Mouse (Mus musculus) ES-E14 (cell line): Measurements from ENCODE around the gene Cers6.

Source experiments
- CHD2 ChIP-seq: IDR thresholded peaks from 2 replicates; pipeline ENCODE4 v1.6.1; 2014; ENCODE audit warnings: mild to moderate bottlenecking, low read depth, low read length, inconsistent platforms
- MAFK ChIP-seq: IDR thresholded peaks from 2 replicates; pipeline ENCODE4 v1.6.1; 2014; ENCODE audit warnings: mild to moderate bottlenecking, low read depth, low read length, inconsistent platforms; ENCODE audit not compliant: insufficient read depth
- ZC3H11A ChIP-seq: IDR thresholded peaks from 2 replicates; pipeline ENCODE4 v1.6.1; 2012; ENCODE audit warnings: low read depth, mild to moderate bottlenecking, inconsistent platforms, low read length, borderline replicate concordance
- ZNF384 ChIP-seq: IDR thresholded peaks from 2 replicates; pipeline ENCODE4 v1.6.1; 2012; ENCODE audit warnings: low read depth, low read length, inconsistent platforms

GRCm38 (mm10) chr2:68975780-68976179, 114.5 kb downstream of the Cers6 start:
- TF ChIP-seq MAFK (no peak), ZNF384 (no peak), CHD2 (no peak), ZC3H11A (no peak)
